Mouse (Mus musculus) fat pad, adult 2 months (tissue): Measurements from ENCODE around the gene Kcnk12.

Source experiments
- DNase-seq: peaks from one replicate; pipeline ENCODE4 v3.0.0-alpha.2; 2011; ENCODE audit warnings: low read depth, low spot score; ENCODE audit errors: extremely low read depth

Gene Kcnk12

GRCm38 (mm10) chr17:87787711-87788110, 10.1 kb downstream of the Kcnk12 start:
- no peak for DNase-seq

- no peak for DNase-seq
Measured at GRCm38 (mm10) chr17:87785721-87786120, 12.1 kb downstream of the Kcnk12 start.

GRCm38 (mm10) chr17:87784911-87785310, 12.9 kb downstream of the Kcnk12 start:
- no peak for DNase-seq

- no peak for DNase-seq
Measured at GRCm38 (mm10) chr17:87784141-87784831, 13.5 kb downstream of the Kcnk12 start.

GRCm38 (mm10) chr17:87781244-87781643, 16.6 kb downstream of the Kcnk12 start:
- no peak for DNase-seq

- no peak for DNase-seq
Measured at GRCm38 (mm10) chr17:87780164-87780563, 17.6 kb downstream of the Kcnk12 start.

- no peak for DNase-seq
Measured at GRCm38 (mm10) chr17:87774982-87775381, 22.8 kb downstream of the Kcnk12 start.

GRCm38 (mm10) chr17:87773175-87773574, 24.6 kb downstream of the Kcnk12 start:
- no peak for DNase-seq

GRCm38 (mm10) chr17:87770766-87771165, 27.0 kb downstream of the Kcnk12 start:
- no peak for DNase-seq

- no peak for DNase-seq
Measured at GRCm38 (mm10) chr17:87766888-87767287, 30.9 kb downstream of the Kcnk12 start.

- no peak for DNase-seq
Measured at GRCm38 (mm10) chr17:87765031-87765430, 32.8 kb downstream of the Kcnk12 start.

- DNase-seq = no peak
Measured at GRCm38 (mm10) chr17:87763146-87763545, 34.6 kb downstream of the Kcnk12 start.

- no peak for DNase-seq
Measured at GRCm38 (mm10) chr17:87760315-87760714, 37.5 kb downstream of the Kcnk12 start.

- DNase-seq = no peak
Measured at GRCm38 (mm10) chr17:87745926-87746888, 51.6 kb downstream of the Kcnk12 start.

GRCm38 (mm10) chr17:87744985-87745925, 52.5 kb downstream of the Kcnk12 start:
- no peak for DNase-seq

GRCm38 (mm10) chr17:87739835-87740234, 58.0 kb downstream of the Kcnk12 start:
- DNase-seq = no peak

GRCm38 (mm10) chr17:87737144-87737543, 60.6 kb downstream of the Kcnk12 start:
- no peak for DNase-seq

GRCm38 (mm10) chr17:87734471-87734870, 63.3 kb downstream of the Kcnk12 start:
- no peak for DNase-seq

GRCm38 (mm10) chr17:87731962-87732361, 65.8 kb downstream of the Kcnk12 start:
- DNase-seq = no peak

GRCm38 (mm10) chr17:87726489-87727356, 71.1 kb downstream of the Kcnk12 start:
- DNase-seq = no peak
